Mouse (Mus musculus): ENCODE results near the gene Chrm1. TPM values are rescaled to one million over a fixed set of nuclear protein-coding genes. Genes with fewer than 3 reads are reported as not detected.

The Chrm1 gene
- total and polyA plus RNA-seq, 3 experiments, result 0.86 to 1.9 (median 1.1) TPM

DNA sequence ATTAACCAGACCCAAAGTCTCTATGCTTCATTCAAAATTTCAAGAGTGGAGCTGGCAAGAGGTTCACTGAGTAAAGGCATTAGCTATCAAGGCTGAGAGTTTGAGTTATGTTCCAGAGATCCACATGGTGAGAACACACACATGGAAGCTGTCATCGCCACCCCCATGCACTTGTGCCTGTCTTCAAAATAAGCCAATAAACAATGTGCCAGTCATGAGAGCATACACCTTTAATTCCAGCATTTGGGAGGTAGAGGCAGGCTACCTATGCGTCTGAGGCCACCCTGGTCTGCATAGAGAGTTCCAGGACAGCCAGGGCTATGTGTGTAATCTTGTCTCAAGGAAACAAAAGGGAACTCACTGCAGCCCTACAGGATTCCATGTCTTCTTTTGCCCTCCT lies 20.0 kb downstream of the Chrm1 start:
- no peak for DNase-seq

DNA sequence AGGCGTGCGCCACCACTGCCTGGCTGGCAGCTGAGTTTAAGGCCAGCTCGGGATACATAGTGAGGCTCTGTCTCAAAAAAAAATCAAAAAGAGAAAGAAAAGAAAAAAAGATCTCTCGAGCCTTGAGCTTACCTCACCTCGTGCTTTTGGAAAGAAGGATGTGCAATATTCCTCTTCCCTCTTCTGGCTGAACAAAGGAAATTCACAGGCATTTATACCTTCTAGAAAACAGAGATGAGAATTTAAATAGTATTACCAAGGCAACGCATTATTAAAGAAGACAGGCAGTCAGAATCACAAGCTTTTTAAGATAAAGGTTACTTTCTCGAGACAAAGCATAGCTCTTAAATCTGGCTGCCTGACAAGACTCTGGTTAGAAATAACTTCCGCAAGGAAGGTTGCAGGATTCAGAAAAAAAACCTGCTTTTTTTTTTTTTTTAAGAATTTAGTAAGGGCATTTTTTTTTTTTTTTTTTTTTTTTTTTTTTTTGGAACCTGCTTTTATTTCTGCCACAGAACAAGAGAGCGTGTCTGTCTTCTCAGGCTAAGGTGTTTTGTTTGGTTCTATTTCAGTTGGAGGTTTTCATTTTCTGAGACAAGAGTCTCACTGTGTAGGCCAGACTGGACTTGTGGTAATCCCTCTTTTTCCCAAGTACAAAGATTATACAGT lies 28.4 kb downstream of the Chrm1 start:
- DNase-seq, result no peak

DNA sequence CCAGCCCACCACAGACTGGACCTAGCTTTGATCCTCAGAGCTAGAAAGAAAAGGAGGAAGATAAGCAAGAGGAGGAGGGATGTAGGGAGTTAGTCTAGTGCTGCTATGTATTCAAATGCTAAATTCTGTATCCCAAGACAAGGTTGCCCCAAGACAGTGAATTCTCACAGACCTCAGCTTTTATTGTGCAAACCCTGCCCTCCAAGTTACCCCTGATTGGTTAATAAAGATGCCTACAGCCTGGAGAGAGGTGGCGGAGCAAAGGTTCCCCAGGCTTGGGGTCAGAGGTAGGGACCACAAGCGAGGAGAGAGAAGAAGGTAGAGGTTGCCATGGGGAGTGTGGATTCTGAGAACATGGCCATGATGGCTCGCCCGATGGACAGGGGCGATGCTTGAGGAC lies 29.2 kb downstream of the Chrm1 start:
- DNase-seq, result no peak

DNA sequence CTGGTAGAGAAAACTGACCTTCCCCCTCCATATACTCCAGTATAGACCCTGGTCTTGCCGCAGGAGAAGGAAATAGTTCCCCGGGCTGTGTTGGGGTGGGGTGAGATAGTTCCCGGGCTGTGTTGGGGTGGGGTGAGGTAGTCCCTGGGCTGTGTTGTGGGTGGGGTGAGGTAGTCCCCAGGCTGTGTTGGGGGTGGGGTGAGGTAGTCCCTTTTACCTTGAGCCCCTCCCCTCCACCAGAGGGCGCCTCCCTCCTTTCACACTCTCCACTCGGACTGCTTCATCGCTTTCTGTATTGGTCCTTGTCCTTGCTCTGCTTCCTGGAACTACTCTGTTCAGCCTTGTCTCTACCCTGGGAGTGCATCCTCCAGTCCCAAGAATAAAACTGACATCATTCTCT lies 31.7 kb downstream of the Chrm1 start:
- peak; percentile 40 for DNase-seq

DNA sequence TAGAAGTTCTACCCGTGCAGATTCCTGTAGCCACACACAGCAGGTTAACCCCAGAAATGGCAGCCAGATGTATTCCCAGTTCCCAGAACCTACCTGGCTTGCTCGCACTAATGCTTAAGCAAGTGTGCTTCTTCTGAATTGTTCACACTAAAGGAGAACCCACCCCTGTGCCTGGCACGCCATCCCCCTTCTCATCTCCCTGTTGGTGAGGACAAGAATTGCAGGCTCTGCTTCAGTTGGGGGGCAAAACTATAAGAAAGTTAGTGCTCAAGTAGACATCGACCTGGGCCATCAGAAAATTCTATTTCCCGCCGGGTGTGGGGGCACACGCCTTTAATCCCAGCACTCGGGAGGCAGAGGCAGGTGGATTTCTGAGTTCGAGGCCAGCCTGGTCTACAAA lies 36.1 kb downstream of the Chrm1 start:
- no peak for DNase-seq

DNA sequence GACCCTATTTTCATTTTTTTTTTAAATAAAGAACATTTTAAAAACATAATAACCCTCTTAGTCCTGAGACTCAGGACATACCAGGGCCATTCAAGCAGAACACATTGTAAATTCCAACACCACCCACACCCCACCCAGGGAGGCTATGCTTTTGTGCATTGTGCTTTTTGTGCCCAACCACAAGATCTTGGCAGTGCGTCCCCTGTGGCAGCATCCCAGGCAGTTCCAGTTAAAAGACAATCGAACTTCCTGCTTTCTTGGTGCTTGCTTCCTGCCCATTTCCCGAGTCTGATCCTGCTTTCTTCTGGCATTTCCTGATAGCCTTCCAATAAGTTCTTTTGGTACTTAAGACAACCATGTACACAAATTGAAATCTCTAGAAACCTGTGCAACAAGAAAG lies 38.9 kb downstream of the Chrm1 start:
- DNase-seq, result peak; percentile 35

DNA sequence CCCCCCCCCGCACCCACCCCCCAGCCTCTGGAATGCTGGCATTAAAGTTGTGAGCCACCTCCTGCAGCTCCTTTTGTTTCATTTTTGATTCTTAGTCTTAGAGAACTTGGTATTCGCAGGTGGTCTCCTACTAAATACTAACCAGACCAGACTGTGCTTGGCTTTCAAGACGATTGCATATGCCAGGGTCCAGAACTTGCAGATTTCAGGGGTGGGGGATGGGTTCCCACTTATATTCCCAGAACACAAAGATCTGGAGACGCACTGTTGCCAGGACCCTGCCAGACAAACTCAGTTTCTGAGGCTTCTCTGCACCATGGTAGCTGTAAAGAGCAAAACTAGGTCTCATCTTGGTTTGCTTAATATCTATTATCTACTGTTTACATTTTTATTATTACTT lies 40.0 kb downstream of the Chrm1 start:
- no peak for DNase-seq

DNA sequence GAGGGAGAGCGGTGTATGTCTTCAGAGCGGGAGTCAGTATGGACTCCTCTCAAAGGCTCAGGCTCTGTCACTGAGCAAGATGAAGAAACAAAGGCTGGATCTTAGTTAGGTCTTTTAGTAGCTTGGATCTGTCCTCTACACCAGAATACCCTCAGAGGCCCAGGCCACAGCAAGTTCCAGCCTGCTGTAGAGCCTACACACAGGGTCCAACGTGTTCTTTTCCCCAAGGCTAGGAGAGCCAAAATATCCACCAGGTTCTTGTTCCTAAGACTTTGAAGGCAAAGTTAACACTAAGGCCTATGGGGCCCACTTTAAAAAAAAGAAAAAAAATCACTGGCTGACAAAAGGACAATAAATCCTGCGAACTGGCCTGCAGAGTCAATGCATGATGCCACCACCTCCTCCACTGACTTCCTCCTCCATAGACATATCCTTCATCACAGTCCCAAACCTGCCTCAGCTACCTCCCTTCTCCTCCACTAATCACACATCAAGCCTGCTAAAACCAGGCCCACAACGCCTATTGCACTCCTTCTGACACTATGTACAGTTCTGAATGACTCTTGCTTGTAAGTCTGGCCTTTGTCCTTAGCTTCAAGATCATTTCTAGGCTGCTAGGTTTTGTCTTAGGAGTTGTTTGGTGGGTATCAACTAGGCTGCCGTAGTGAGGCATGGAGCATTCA lies 41.6 kb downstream of the Chrm1 start:
- DNase-seq, result no peak

DNA sequence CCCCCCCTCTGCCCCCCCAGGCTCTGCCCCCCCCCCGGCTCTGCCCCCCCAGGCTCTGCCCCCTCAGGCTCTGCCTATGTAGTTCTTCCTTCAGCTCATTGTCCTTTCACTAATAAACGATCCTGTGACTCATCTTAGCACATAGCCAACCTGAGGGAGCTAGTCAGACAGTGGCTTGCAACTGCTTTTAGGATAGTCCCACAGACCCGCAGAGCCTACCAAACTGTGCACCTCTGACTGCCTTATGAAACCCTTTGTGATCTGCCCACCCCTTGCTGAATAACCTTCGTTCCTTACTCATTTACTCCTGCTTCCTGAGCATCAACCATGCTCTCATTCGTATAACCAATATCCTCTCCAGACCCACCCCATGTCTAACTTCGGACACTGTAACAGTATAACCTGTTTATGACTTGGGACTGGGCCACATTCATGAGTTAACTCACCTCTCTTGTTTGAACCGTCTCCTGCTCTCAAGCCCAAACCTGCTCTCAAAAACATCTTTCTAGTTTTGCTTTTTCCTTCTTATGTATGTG lies 42.6 kb downstream of the Chrm1 start:
- no peak for DNase-seq

DNA sequence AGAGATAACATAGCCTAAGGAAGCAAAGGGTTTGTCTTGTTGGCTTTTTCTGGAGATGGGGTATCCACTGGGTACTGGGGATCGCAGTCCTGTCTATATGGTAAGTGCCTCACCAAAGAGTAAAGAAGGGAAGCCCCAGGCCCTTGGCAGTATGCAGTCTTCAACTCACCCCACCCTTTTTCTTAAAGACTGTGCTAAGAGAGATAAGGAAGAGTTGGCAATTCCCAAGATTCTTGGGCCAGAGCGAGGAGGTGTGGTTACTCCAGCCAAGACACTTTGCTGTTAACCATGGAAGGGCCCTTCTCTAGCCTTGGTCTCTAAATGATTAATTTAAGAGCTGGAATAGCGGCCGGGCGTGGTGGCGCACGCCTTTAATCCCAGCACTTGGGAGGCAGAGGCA lies 43.3 kb downstream of the Chrm1 start:
- DNase-seq, result no peak

DNA sequence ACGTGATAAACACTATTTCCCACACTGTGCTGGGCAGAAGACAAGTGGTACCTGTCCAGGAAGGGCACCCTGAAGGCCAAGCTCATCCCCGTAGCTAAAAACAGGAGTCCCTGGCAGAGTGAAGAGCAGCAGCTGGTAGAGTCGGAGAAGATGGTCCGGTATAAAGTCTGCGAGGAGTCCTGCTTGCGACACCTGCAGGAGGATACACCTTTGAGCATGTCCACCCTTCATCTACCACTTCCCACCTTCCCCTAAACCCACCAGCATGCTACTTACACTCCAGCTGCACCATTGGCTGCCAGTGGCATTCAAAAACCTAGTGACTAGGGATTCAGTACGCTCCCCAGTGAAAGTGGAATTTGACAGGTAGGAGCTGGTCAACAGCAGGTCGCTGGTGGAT lies 45.4 kb downstream of the Chrm1 start:
- no peak for DNase-seq

DNA sequence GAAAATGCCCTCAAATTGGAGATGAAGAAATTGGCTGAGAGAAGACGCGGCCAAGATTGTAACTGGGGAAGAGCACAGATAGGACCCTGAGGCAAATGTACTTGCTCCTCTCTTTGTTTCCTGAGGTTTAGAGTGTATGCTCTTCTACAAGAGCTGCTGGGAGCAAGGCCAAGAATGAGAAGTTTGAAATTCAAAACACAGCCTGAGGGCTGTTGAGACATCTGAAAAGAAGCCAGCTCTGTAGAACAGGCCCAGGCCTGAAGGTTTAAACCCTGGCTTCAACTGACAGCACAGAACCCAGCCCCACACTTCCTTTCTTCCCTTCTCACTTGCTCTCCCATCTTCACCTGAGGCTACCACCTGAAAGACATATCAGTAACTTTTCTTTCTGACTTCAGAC lies 46.5 kb downstream of the Chrm1 start:
- no peak for DNase-seq

DNA sequence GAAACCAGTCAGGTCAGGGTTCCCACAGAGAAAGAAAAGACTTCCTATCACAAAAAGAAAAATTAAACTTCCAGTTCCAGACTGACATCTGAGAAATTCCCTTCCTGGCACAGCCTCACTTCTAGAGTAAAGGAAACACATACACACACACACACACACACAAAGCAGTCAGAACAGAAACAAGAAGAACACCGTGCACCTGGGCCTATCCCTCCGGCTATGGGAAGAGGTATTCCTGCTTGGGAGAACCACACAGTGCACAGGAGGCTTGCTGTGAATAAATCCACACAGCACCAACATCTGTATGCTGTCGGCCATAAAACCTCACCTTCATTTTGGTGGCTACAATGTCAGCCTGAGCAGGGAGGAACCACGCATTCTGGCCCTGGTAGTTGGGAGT lies 47.9 kb downstream of the Chrm1 start:
- DNase-seq, result no peak

DNA sequence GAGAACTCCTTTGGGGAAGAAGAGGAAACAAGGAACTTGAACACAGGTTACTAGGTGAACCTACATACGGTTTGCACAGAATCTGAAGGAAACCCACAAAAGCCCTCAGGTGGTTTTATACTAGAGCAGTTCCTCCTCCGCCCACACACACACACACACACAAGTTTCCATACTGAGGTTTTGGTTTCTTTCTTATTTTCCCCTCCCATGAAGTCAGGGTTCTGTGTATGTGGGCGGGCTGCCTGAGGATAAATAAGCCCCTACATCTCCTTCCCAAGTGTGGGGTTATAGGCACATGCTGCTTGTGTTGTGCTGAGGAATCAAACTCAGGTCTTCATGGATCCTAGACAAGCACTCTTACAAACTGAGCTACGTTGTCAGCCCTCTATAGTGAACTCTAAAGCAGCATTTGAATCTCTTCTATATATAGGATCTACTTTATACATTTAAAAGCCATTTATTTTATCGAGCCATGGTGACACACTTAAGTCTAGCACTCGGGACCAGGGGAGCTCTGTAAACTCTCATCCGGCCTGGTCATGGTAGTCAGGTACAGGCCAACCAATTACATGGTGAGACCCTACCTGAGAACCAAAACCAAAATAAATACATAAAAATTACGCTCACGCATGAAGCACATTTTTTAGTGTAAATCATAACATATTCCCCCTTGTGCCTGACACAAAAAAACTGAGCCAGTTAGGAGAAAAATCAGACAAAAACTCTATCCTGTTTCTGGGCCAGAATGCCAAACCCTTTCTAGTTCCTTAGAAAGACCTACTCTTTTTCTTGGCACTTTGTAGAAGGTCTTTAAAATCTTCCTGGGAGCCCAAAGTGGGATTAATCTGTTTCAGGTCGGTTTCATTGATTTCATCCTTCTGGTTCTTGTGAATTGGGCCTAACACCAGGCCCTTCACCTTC lies 48.6 kb downstream of the Chrm1 start:
- no peak for DNase-seq

DNA sequence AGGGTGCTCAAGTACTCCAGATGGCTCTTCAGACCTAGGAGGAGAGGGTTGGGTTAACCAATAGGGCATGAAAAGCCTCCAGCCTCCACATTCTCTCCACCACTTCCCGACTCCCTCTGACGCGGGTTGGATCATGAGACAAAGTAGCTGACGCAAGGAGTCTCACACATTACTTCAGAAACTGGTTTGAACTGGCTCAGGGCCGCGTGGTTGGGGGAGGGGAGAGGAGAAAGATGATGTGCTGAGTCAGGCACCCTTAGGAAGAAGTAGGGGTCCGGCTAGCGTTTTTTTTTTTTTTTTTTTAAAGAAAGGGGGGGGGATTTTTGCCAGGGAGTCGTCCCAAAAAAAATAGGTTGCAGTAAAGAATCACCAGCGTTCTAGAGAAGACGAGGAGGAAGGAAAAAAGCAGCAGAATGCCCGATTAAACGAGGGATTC lies 49.3 kb downstream of the Chrm1 start:
- peak; percentile 86 for DNase-seq

DNA sequence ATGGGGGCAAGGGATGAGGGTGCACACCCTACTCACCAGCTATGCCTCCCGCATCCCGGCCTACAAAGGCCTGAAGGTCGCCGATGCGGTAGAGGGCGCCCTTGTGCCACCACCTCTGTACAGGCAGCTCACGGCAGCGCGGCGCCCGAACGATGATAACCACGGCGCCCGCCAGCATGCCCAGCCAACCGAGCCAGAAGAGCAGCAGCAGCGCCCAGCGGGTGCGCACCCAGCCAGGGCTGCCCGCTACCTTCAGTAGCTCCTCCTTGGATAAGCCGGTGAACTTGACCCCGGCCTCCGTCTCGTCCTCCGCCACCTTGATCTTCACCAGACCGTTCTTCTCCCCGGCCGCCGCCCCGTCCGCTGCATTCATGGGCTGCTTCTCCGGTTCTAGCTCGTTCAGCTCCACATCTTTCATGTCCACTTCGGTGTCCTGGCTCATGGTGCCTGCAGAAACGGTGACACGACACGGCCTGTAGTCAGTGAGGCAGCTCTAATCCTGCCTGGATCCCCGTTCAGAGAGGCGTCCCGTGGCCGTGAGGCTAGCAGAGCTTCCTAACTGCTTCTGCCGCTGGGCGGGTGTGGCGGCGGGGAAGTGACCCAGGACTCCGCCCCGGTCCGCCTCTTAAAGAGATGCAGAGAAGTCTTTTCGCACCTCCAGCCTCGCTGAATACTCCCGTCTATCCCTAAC lies 49.9 kb downstream of the Chrm1 start:
- DNase-seq, result peak; percentile 95

DNA sequence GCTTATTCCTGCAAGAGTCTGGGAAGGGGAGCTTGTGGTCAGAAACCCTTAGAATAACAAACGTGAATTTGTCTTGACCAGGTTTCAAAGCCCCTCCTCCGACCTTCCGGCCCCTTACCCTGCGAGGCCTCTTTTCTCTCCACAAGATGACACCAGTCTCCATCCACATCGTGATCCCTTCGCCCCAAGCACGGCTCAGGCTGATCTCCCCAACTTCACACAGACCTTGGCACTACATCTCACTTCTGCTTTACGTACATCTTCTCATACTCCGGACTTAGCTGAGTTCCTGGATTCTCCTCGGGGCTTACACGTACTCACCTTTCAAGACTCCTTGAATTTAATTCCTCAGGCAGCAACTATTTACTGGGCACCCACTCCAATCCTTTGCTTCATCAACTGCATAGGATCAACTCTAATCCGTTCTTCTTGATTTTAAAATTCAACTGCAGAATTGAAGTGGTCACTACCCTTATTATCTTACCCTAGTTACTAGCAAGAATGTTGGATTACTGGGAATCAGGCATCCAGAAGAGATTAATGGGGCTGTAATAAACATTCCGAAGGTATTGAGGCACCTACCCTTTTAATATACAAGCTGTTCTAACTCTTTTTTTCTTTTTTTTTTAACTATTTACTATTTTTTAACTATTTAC lies 50.5 kb downstream of the Chrm1 start:
- no peak for DNase-seq

DNA sequence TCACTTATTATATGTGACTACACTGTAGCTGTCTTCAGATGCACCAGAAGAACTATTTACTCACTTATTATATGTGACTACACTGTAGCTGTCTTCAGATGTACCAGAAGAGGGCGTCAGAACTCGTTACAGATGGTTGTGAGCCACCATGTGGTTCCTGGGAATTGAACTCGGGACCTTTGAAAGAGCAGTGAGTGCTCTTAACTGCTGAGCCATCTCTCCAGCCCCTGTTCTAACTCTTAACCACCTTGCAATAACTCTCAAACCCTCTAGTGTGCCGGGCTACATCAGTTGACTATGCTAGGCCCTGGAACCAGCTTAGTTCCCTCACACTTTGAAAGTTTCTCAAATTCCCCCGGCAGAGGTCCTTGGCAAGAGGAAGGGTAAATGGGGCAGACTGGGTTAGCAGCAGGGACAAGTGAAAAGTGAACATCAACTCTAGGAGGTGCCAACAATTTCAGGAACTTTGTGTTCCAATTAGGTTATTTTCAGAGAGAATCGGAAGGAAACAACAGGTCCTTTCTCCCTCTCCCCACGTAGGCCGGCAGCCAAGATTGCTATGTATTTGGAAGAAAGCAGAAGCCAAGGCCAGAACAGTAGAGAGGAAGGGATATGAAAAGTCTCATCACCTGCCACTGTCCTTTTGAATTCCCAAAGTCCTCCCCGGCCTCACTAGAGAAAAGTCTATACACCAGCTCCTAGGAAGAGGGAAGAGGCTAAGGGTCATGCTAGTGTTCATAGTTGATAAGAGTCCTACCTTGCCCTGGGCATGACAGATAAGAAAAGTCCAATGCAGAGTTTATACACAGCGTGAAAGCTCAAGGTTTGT lies 51.3 kb downstream of the Chrm1 start:
- DNase-seq, result no peak

DNA sequence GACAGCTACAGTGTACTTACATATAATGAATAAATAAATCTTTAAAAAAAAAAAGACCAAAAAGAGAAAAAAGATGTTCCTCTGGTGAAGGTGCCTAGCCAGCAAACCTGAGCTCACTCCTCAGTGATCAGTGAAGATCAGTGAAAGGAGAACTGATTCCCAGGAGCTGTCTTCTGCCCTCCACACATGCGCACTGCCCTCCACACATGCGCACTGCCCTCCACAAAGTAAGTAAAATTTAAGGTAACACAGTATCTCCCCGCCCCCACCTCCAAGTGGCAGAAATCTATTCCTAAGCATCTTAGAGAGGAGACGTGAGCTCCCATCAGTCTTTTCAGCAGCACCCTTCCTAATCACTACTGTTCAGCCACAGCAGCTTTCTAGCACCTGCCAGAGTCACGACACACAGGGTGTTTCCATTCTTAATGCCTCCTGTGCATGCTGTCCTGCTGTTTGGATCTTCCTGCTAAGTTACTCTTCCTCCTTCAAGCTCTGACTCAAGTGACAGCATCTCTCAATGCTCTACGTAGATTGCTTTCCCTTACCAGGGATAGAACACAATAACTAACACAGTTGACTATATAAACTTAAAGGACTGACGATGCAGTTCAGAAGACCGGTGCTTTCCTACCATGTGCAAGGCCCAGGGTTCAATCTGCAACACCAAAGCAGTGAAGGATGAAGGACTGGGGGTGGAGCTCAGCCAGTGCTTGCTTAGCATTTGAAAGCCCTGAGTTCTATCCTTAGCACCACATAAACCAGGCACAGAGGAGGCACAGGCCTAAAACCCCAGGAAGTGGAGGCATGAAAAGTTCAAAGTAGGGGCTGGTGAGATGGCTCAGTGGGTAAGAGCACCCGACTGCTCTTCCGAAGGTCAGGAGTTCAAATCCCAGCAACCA lies 52.5 kb downstream of the Chrm1 start:
- DNase-seq, result no peak
